Mouse (Mus musculus): Measurements from ENCODE around the gene Vav1. TPM values are rescaled to one million over a fixed set of nuclear protein-coding genes. Genes with fewer than 3 reads are reported as not detected.

Vav1 gene
- polyA plus RNA-seq, 1 experiment from 2014 or later, result 1.4 TPM

- Histone ChIP-seq H3K9me3 (ENCODE audit: control insufficient read depth, low read length) (no peaks in the 10 kb centered on the region), H3K27ac (ENCODE audit: low read depth, low read length) (peak within 1 kb of the TSS; percentile 74), H3K9ac (ENCODE audit: low read length) (peak within 1 kb of the TSS; percentile 69), H3K4me2 (ENCODE audit: low read depth, low read length, severe bottlenecking) (peak within 1 kb of the TSS; percentile 93), H3K4me3 (ENCODE audit: low read depth, low read length) (peak within 1 kb of the TSS; percentile 46), H3K27me3 (ENCODE audit: control insufficient read depth, insufficient read depth, low read length) (no peaks in the 10 kb centered on the region), H3K4me1 (replicated peaks; ENCODE audit: control insufficient read depth, insufficient read depth, low read length) (peaks cover 13% of the 10 kb centered on the region), H3K36me3 (ENCODE audit: control insufficient read depth, insufficient read depth, low read length) (peaks cover 3% of the 10 kb centered on the region)
- DNase-seq (ENCODE audit: low spot score) (peak; percentile 98), ATAC-seq (replicated peaks; ENCODE audit: low FRiP score) (peak; percentile 58)
- under 1% methylated on average over 52 of the region's 52 CpGs for WGBS
Measured at GRCm38 (mm10) chr17:57249186-57250181, 29.4 kb upstream of the Vav1 start, which contains the start of gene Trip10. TSS of gene Trip10 (plus strand) at chr17:57249455.

GRCm38 (mm10) chr17:57250461-57251160, 28.3 kb upstream of the Vav1 start:
- Histone ChIP-seq H3K4me1 (replicated peaks; ENCODE audit: control insufficient read depth, insufficient read depth, low read length) (peaks cover 13% of the 10 kb centered on the region), H3K4me3 (ENCODE audit: low read depth, low read length) (peak overlapping the region; percentile 46), H3K27me3 (ENCODE audit: control insufficient read depth, insufficient read depth, low read length) (no peaks in the 10 kb centered on the region), H3K27ac (ENCODE audit: low read depth, low read length) (no peak overlapping the region), H3K9ac (ENCODE audit: low read length) (peak overlapping the region; percentile 69), H3K9me3 (ENCODE audit: control insufficient read depth, low read length) (no peaks in the 10 kb centered on the region), H3K4me2 (ENCODE audit: low read depth, low read length, severe bottlenecking) (peak overlapping the region; percentile 93), H3K36me3 (ENCODE audit: control insufficient read depth, insufficient read depth, low read length) (peaks cover 7% of the 10 kb centered on the region)
- DNase-seq (ENCODE audit: low spot score), result no peak
- ATAC-seq (replicated peaks; ENCODE audit: low FRiP score), result no peak
- WGBS, result 3% methylated on average over 33 of the region's 33 CpGs

GRCm38 (mm10) chr17:57251431-57251830, 27.5 kb upstream of the Vav1 start:
- DNase-seq (ENCODE audit: low spot score) (no peak), ATAC-seq (replicated peaks; ENCODE audit: low FRiP score) (no peak)
- WGBS, result 96% methylated on average over 3 of the region's 3 CpGs
- no peaks in the 10 kb centered on the region for H3K27me3 ChIP-seq (ENCODE audit: control insufficient read depth, insufficient read depth, low read length)
- peaks cover 7% of the 10 kb centered on the region for H3K36me3 ChIP-seq (ENCODE audit: control insufficient read depth, insufficient read depth, low read length)
- H3K4me1 ChIP-seq (replicated peaks; ENCODE audit: control insufficient read depth, insufficient read depth, low read length), result peaks cover 12% of the 10 kb centered on the region
- no peak overlapping the region for H3K4me3 ChIP-seq (ENCODE audit: low read depth, low read length)
- H3K27ac ChIP-seq (ENCODE audit: low read depth, low read length), result no peak overlapping the region
- no peak overlapping the region for H3K4me2 ChIP-seq (ENCODE audit: low read depth, low read length, severe bottlenecking)
- no peak overlapping the region for H3K9ac ChIP-seq (ENCODE audit: low read length)
- no peaks in the 10 kb centered on the region for H3K9me3 ChIP-seq (ENCODE audit: control insufficient read depth, low read length)

GRCm38 (mm10) chr17:57253306-57253705, 25.6 kb upstream of the Vav1 start:
- Histone ChIP-seq H3K4me2 (ENCODE audit: low read depth, low read length, severe bottlenecking) (no peak overlapping the region), H3K36me3 (ENCODE audit: control insufficient read depth, insufficient read depth, low read length) (peaks cover 10% of the 10 kb centered on the region)
- ATAC-seq (replicated peaks; ENCODE audit: low FRiP score), result no peak

GRCm38 (mm10) chr17:57255354-57255753, 23.5 kb upstream of the Vav1 start:
- Histone ChIP-seq H3K27ac (ENCODE audit: low read depth, low read length) (no peak overlapping the region), H3K4me2 (ENCODE audit: low read depth, low read length, severe bottlenecking) (no peak overlapping the region), H3K9ac (ENCODE audit: low read length) (no peak overlapping the region), H3K4me3 (ENCODE audit: low read depth, low read length) (no peak overlapping the region), H3K36me3 (ENCODE audit: control insufficient read depth, insufficient read depth, low read length) (peaks cover 10% of the 10 kb centered on the region), H3K4me1 (replicated peaks; ENCODE audit: control insufficient read depth, insufficient read depth, low read length) (peaks cover 3% of the 10 kb centered on the region; the same call in 1 of the 2 replicates), H3K27me3 (ENCODE audit: control insufficient read depth, insufficient read depth, low read length) (no peaks in the 10 kb centered on the region), H3K9me3 (ENCODE audit: control insufficient read depth, low read length) (no peaks in the 10 kb centered on the region)
- 95% methylated on average over 14 of the region's 14 CpGs for WGBS
- ATAC-seq (replicated peaks; ENCODE audit: low FRiP score), result no peak
- DNase-seq (ENCODE audit: low spot score), result peak; percentile 37

More at GRCm38 (mm10) chr17:57253306-57253705, 25.6 kb upstream of the Vav1 start:
- no peak overlapping the region for H3K9ac ChIP-seq (ENCODE audit: low read length)
- peak; percentile 41 for DNase-seq (ENCODE audit: low spot score)
- no peak overlapping the region for H3K27ac ChIP-seq (ENCODE audit: low read depth, low read length)
- H3K27me3 ChIP-seq (ENCODE audit: control insufficient read depth, insufficient read depth, low read length), result no peaks in the 10 kb centered on the region
- H3K4me1 ChIP-seq (replicated peaks; ENCODE audit: control insufficient read depth, insufficient read depth, low read length), result peaks cover 8% of the 10 kb centered on the region
- H3K4me3 ChIP-seq (ENCODE audit: low read depth, low read length), result no peak overlapping the region
- no peaks in the 10 kb centered on the region for H3K9me3 ChIP-seq (ENCODE audit: control insufficient read depth, low read length)
- 91% methylated on average over 6 of the region's 6 CpGs for WGBS

GRCm38 (mm10) chr17:57256921-57257485, 21.9 kb upstream of the Vav1 start:
- no peaks in the 10 kb centered on the region for H3K9me3 ChIP-seq (ENCODE audit: control insufficient read depth, low read length)
- no peak overlapping the region for H3K27ac ChIP-seq (ENCODE audit: low read depth, low read length)
- 96% methylated on average over 22 of the region's 22 CpGs for WGBS

GRCm38 (mm10) chr17:57258191-57258590, 20.7 kb upstream of the Vav1 start:
- Histone ChIP-seq H3K4me1 (replicated peaks; ENCODE audit: control insufficient read depth, insufficient read depth, low read length) (no peaks in the 10 kb centered on the region; the same call in 1 of the 2 replicates), H3K27me3 (ENCODE audit: control insufficient read depth, insufficient read depth, low read length) (no peaks in the 10 kb centered on the region), H3K4me3 (ENCODE audit: low read depth, low read length) (no peak overlapping the region), H3K27ac (ENCODE audit: low read depth, low read length) (no peak overlapping the region), H3K4me2 (ENCODE audit: low read depth, low read length, severe bottlenecking) (no peak overlapping the region), H3K9me3 (ENCODE audit: control insufficient read depth, low read length) (no peaks in the 10 kb centered on the region), H3K9ac (ENCODE audit: low read length) (no peak overlapping the region), H3K36me3 (ENCODE audit: control insufficient read depth, insufficient read depth, low read length) (peaks cover 10% of the 10 kb centered on the region)
- 99% methylated on average over 3 of the region's 3 CpGs for WGBS
- ATAC-seq (replicated peaks; ENCODE audit: low FRiP score) (no peak), DNase-seq (ENCODE audit: low spot score) (peak; percentile 9)

More at GRCm38 (mm10) chr17:57256921-57257485, 21.9 kb upstream of the Vav1 start:
- H3K4me3 ChIP-seq (ENCODE audit: low read depth, low read length), result no peak overlapping the region
- H3K36me3 ChIP-seq (ENCODE audit: control insufficient read depth, insufficient read depth, low read length), result peaks cover 10% of the 10 kb centered on the region
- H3K4me2 ChIP-seq (ENCODE audit: low read depth, low read length, severe bottlenecking), result no peak overlapping the region
- DNase-seq (ENCODE audit: low spot score), result peak; percentile 36
- no peak for ATAC-seq (replicated peaks; ENCODE audit: low FRiP score)
- H3K27me3 ChIP-seq (ENCODE audit: control insufficient read depth, insufficient read depth, low read length), result no peaks in the 10 kb centered on the region
- no peaks in the 10 kb centered on the region; the same call in 1 of the 2 replicates for H3K4me1 ChIP-seq (replicated peaks; ENCODE audit: control insufficient read depth, insufficient read depth, low read length)
- no peak overlapping the region for H3K9ac ChIP-seq (ENCODE audit: low read length)

- Histone ChIP-seq H3K9me3 (ENCODE audit: control insufficient read depth, low read length) (no peaks in the 10 kb centered on the region), H3K27me3 (ENCODE audit: control insufficient read depth, insufficient read depth, low read length) (no peaks in the 10 kb centered on the region), H3K27ac (ENCODE audit: low read depth, low read length) (no peak overlapping the region), H3K4me1 (replicated peaks; ENCODE audit: control insufficient read depth, insufficient read depth, low read length) (no peaks in the 10 kb centered on the region; the same call in 1 of the 2 replicates), H3K4me3 (ENCODE audit: low read depth, low read length) (no peak overlapping the region), H3K9ac (ENCODE audit: low read length) (no peak overlapping the region), H3K4me2 (ENCODE audit: low read depth, low read length, severe bottlenecking) (no peak overlapping the region), H3K36me3 (ENCODE audit: control insufficient read depth, insufficient read depth, low read length) (peaks cover 5% of the 10 kb centered on the region; the same call in 1 of the 2 replicates)
- ATAC-seq (replicated peaks; ENCODE audit: low FRiP score), result no peak
- 87% methylated on average over 8 of the region's 8 CpGs for WGBS
- DNase-seq (ENCODE audit: low spot score), result peak; percentile 27
Measured at GRCm38 (mm10) chr17:57259742-57260141, 19.2 kb upstream of the Vav1 start.

Data from forebrain, embryonic 11.5 days (tissue).